Mouse (Mus musculus) MEL-GATA-1-ER (cell line): ENCODE results near the gene Rasl11b.

Experiments
- DNase-seq: peaks from one replicate; pipeline ENCODE4 v3.0.0-alpha.2; 2012; ENCODE audit warnings: low read depth; ENCODE audit errors: extremely low read depth

Rasl11b gene

DNA sequence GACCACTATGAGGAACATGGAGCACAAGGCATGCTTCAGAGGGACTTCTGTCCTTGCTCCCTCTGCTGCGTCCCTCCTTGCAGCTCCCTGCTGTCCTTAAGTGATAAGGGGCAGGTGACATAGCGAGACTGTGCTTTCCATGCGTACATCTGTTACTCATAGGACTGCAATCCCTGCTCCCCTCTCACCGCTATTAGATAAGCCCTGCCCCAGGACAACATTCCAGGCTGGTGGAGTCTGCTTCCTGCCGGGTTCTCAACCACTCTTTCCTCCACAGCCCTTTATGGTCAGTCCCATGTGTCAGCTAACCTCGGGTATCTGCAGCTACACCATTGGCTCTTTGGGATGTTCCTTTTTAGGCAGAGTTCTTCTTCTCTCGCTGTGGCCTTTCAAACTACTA is 13.4 kb downstream of the Rasl11b start:
- DNase-seq = no peak

GRCm38 (mm10) chr5:74209640-74210039 is 14.6 kb downstream of the Rasl11b start:
- DNase-seq = no peak

DNA sequence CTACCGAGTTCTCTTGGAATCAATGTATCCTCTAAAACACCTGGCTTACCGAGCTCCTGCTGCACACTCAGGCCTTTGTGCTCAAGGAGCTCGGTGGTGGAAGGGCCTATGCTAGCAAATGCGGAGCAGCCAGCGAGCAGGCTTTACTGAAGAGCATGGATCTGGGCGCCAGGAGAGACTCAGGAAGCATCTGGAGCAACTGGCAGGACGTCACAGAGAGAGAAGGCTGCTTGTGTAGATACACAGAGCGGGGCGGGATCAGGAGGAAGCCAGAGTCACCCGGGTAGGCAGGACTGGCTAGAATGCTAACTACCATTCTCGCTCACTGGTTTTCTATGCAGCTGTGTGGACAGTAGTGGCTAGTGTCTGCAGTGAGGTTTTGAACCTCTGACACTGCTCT is 16.3 kb downstream of the Rasl11b start:
- no peak for DNase-seq

DNA sequence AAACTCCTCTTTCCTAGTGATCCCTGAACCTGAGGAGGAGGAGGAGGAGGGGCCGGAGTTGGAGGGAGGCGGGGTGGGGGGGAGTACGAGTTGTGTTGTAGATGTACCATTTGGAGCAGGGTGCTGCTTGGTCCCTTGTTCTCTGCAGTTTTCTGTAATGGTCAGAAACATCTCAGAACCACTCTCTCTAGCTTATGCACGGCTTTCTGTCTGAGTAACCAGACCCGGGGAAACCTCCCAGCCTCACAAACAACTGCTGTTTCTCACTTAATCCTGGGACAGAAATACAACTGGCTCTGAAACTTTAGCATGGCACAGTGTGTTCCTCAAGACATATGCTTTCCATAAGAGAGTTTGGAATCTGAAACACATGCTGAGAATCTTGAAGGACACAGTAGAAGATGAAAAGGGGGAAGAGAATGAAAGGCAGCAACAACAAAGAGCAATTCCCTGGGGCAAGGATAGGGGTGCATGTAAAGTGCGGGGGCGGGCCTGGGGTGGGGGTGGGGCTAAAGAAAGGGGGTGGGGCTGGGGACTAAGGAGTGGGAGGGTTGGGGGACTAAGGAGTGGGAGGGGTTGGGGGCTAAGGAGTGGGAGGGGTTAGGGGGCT is 19.5 kb downstream of the Rasl11b start:
- no peak for DNase-seq

- DNase-seq = no peak
These were observed 20.0 kb downstream of the Rasl11b start for GRCm38 (mm10) chr5:74215125-74215524.

DNA sequence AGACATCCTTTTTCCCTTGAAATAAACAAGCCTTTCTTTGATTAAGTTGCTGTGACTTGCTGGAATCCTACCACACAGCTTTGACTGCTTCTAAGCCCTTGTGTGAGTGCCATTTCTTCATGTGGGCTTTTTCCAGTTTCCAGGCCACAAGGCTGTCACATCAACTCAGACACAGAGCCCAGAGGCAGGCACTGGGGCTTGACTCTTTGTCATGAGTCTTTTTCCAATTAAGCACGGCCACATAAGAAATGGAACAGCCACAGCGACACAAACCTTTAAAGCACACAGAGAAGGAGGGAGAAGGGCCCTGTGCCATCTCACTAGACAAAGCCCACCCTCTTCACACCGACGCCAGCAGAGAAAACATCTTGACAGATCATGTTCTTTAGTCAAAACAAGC is 23.4 kb downstream of the Rasl11b start:
- no peak for DNase-seq

- DNase-seq = no peak
These were observed 27.5 kb downstream of the Rasl11b start for GRCm38 (mm10) chr5:74222626-74223025.

DNA sequence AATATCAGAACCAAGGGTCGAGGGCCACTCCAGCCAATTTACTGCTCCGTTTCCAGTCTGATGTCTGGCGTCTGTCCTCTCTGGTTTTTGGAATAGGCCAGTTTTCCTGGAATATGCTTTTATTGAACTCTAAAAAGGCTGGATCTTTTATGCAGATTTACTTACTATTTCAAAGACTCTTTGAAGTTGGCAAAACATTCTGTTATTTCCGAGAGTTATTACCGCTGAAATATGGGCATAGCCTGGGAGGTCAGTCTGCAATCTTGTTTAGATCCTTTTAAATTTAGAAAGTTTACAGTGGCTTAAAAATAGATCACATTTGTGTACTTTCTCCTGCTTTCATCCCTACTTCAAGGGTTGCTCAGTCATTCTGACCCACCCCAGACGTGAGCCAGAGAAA is 29.4 kb downstream of the Rasl11b start:
- no peak for DNase-seq

DNA sequence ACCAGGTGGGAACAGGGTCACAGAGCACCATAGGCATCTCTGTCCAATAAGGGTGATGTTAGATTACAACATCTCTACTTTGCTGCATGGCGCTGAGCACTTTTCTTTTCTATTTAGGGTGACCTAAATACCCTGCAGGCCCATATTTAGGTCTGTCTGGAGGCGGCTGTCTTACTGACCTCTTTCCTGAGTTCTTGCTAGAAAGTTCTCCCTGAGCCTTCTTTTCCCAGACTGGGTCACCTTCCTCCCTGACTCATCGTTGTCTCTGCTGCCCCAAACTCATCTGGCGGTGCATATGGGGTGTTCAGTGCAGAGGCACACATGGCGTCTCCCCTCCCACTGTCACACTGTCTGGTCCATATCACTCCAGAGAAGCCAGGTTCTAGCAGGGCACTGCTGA is 31.1 kb downstream of the Rasl11b start:
- no peak for DNase-seq

GRCm38 (mm10) chr5:74227352-74227751 is 32.3 kb downstream of the Rasl11b start:
- no peak for DNase-seq

GRCm38 (mm10) chr5:74228938-74229337 is 33.9 kb downstream of the Rasl11b start:
- no peak for DNase-seq

DNA sequence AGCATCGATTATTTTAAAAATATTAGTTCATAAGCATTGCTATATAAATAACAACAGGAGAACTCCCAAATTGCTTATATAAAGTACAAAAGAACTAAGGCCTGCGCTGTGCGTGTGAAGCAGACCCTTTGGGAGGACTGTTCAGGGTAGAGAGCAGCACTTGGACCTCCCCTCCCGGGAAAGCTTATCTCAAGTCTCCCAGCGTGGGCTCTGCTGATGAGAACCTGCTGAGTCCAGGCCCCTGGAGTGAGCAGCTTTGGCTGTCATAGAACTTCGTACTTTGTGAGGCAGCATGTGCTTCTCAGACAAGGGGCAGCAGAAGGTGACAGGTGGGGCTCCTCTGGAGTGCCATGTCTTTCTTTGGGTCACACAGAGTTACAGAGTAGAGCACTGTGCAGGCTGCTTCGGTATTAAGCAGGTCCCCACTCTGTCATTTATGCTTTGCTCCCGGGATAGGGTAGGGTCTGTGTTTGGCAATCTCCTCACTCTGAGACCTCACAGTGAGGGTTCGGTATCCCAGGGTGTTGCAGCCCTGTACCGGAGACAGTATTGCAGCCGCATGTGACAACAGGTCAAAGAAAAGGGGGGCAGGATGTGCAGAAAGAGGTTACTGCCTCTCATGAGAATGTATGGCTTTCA is 34.8 kb downstream of the Rasl11b start:
- no peak for DNase-seq

DNA sequence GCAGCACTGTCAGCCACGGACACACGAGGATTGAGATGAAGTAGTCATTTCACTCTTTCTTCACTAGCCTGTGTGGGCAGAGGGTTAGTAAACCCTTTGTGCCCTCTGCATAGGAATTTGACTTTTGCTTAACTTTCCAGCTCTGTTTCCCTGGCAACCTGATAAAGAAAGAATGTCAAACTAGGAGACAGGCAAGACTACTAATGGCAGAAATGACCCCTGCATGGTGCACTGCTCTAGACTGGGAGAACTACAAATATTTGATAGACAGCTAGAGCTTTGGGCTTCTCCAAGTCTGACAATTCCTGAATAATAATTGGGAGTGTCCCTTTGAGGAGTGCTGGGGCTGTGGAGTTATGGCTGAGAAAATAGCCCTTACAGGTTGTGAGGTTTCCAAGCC is 35.4 kb downstream of the Rasl11b start:
- no peak for DNase-seq

GRCm38 (mm10) chr5:74233808-74234207 is 38.7 kb downstream of the Rasl11b start:
- no peak for DNase-seq

DNA sequence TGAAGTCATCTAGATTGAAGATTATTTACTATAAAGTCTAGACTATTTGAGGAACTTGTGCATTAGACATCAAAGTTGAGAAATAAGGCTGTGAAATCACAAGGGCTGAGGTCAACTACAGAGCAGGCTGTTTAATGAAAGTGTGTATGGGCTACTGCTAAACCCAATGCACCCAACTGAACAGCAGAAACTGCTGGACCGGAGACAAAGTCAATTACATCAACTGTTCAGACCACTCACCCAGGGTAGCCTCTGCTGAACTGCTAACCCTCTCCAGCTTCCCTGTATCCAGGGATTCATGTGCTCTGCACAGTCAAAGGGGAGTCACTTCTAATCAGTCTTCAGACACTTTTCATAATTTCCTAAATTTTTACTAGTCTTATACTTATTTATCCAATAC is 44.3 kb downstream of the Rasl11b start:
- no peak for DNase-seq

GRCm38 (mm10) chr5:74240298-74240697 is 45.2 kb downstream of the Rasl11b start:
- DNase-seq = no peak

- no peak for DNase-seq
These were observed 46.0 kb downstream of the Rasl11b start for GRCm38 (mm10) chr5:74240926-74241680.

DNA sequence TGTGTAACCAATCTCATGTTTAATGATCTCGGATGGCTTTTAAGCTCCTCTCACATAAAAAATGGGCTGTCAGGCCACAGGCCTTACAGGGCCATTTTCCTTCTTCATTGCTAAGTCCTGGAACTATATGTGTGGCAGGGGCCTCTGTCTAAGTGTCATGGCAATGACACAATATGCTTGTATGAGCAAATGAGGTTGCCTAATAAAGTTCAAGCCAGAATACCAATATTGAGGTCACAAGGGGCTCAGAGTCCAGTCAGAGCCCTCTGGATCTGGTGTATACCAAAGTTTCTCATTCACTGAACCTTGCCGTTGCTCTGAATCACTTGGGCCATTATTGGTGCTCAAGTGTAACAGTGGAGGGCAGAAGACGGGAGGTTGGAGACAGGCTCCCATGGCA is 47.6 kb downstream of the Rasl11b start:
- no peak for DNase-seq

GRCm38 (mm10) chr5:74244406-74245019 is 49.4 kb downstream of the Rasl11b start:
- DNase-seq = no peak

DNA sequence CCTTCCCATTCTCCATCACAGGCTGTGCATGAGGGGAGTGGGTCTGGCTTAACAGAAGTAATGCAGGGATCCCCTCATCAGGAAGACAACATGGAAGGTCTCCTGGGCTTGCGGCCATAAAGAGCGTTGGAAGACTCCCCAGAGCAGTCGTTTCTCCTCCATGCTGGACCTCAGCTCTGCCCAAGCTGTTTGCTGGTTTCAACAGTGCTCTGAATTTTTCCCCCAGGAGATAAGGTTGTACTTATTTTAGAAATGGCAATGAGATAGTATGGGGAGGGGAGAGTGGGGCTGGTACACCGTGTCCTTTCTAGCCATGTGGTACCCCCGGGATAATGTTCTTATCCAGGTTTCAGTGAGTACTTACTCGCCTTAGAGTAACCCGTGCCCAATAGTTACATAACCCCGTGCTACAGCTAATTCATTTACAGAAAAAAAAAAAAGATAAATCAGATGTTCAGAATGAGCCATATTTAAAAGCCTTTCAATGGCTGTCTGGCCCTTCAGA is 50.6 kb downstream of the Rasl11b start:
- no peak for DNase-seq

GRCm38 (mm10) chr5:74246453-74246852 is 51.4 kb downstream of the Rasl11b start:
- DNase-seq = no peak

- DNase-seq = no peak
These were observed 51.9 kb downstream of the Rasl11b start for GRCm38 (mm10) chr5:74246971-74247370.
